Mouse (Mus musculus) spleen, postnatal 14 days (tissue): ENCODE results near the gene Syne2.
A peak's percentile ranks its signal among the peaks of the same experiment; 100 is the strongest.

Experiments used
- DNase-seq, 2 experiments: peaks; one replicate each; pipeline ENCODE4 v3.0.0; 2021 to 2022; ENCODE audit warnings: low spot score in 2 of 2

Syne2 gene

GRCm38 (mm10) chr12:75927596-75927995 is 109.7 kb downstream of the Syne2 start:
- no peak for DNase-seq

GRCm38 (mm10) chr12:75933561-75933960 is 115.6 kb downstream of the Syne2 start:
- DNase-seq: no peak

GRCm38 (mm10) chr12:75951328-75951727 is 133.4 kb downstream of the Syne2 start:
- DNase-seq: peak in 1 of 2 experiments; percentile 33

DNA sequence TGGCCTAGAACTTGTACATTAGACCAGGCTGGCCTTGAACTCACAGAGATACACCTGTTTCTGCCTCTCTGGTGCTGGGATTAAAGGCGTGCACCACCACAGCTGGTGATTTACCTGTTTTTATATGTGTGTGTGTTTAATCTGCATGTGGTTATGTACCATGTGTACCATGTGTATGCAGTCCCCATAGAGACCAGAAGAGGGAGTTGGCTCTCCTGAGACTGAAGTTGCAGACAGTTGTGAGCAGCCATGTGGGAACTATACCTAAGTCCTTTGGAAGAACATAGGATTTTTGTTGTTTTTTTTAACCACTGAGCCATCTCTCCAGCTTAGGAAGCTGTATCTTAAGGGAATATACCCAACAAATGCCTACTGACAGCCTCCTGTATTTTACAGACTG is 134.1 kb downstream of the Syne2 start:
- no peak for DNase-seq

GRCm38 (mm10) chr12:75966441-75967195 is 148.7 kb downstream of the Syne2 start:
- no peak for DNase-seq

- DNase-seq: no peak
These were observed 161.1 kb downstream of the Syne2 start for GRCm38 (mm10) chr12:75979079-75979478.

- no peak for DNase-seq
These were observed 165.4 kb downstream of the Syne2 start for GRCm38 (mm10) chr12:75983336-75983735.

DNA sequence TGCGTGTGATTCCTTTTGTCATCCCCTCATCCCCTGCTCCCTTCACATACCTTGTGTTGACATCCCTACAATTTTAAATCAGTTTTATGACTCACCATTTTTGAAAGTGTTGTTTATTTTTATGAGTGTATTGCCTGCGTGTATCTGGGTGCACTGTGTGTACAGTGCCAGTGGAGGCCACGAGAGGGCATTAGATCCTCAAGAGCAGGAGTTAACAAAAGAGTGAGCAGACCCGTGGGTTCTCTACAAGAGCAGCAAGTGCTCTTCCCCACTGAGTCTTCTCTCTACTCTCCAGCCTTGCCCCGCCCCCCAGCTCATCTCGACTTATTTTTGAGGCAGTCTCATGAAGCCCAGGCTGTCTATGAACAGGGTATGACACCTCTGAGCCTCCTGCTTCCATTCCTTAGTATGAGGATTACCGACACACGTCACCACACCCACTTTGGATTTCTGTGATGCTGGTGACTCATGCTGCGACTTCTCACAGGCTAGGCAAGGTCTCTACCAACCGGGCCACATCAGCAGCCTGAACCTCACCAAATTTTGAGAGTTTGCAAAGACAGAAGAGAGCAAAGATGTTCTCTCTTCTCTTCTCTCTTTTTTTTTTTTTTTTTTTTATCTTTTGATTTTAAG is 174.4 kb downstream of the Syne2 start:
- no peak for DNase-seq

- DNase-seq: no peak
These were observed 175.0 kb downstream of the Syne2 start for GRCm38 (mm10) chr12:75992946-75993345.

DNA sequence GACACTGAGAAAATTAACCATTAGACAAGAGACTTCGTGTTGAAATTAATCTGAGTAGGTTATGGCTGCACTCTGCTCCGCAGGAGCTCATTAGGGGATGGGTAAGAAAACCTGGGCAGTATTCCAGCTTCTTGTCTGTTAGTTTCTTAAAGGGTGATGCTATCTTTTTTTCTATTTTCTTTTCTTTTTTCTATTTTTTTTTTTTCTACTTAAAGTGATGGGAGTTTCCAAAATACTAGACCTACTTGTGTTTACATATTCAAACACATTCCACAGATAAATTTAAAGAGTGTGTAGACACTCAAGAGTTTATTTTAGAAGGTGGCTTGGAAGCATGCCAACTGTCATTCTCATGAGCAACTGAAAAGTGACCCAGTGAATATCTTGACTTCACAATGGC is 177.2 kb downstream of the Syne2 start:
- DNase-seq: no peak

DNA sequence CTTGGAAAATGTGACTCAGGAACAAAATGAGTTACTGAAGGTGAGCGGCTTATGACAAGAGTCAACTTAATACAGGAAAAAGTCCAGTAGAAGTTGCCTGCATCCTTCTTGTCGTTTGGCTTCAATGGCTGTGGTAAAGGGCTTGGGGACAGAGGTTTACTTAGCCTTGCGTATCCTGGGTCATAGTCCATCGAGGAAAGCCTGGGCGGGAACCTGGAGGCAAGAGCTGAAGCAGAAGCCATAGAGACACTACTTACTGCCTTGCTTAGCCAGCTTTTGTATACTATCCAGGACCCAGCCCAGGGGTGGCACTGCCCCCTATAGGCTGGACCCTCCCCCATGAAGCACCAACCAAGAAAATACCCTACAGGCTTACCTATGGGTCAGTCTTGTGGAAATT is 179.6 kb downstream of the Syne2 start:
- no peak for DNase-seq

- no peak for DNase-seq
These were observed 180.5 kb downstream of the Syne2 start for GRCm38 (mm10) chr12:75998416-75998815.

GRCm38 (mm10) chr12:76004697-76005249 is 186.8 kb downstream of the Syne2 start:
- DNase-seq: no peak

- no peak for DNase-seq
These were observed 191.1 kb downstream of the Syne2 start for GRCm38 (mm10) chr12:76008991-76009390.

GRCm38 (mm10) chr12:76012789-76013188 is 194.9 kb downstream of the Syne2 start:
- no peak for DNase-seq

GRCm38 (mm10) chr12:76013480-76013879 is 195.5 kb downstream of the Syne2 start:
- no peak for DNase-seq

- no peak for DNase-seq
These were observed 197.1 kb downstream of the Syne2 start for GRCm38 (mm10) chr12:76015026-76015425.

DNA sequence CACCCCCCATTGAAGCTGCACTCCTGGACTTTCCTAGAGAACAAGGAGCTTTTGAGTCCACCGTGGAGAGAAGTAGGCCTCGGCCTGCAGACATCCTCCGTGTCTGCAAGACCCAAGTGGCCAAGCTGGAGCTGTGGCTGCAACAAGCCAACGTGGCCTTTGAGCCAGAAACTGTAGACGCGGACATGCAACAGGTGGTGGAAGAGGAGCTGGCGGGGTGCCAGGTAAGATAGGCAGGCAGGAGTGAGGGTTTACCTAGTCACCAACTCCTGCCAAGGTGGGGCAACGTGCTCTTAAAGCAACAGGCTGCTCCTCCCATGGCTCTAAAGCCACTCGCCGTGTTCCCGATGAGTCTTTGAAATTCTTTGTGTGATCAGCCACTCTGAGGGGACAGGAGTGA is 197.6 kb downstream of the Syne2 start:
- DNase-seq: no peak

GRCm38 (mm10) chr12:76016123-76017101 is 198.5 kb downstream of the Syne2 start:
- DNase-seq: peak; percentile 41 to 71

GRCm38 (mm10) chr12:76018640-76019039 is 200.7 kb downstream of the Syne2 start:
- no peak for DNase-seq

DNA sequence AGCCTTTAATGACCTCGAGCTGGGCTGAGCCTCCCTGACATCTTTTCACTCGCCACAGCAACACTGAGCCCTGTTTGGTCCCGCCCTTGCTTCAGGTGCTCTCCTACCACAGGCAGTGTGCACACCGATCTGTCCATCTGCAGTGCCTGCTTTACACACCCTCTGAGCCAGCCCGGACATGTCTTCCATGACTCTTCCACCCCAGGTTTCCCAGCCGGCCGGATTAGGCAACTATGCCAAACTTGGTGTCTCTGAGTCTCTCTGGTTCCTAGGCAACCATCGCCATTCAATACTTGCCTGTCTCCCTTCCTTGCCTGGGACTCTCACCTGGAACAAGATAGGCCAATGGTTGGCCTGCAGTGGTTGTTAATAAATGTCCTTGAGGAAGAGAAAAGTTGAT is 224.4 kb downstream of the Syne2 start:
- no peak for DNase-seq

DNA sequence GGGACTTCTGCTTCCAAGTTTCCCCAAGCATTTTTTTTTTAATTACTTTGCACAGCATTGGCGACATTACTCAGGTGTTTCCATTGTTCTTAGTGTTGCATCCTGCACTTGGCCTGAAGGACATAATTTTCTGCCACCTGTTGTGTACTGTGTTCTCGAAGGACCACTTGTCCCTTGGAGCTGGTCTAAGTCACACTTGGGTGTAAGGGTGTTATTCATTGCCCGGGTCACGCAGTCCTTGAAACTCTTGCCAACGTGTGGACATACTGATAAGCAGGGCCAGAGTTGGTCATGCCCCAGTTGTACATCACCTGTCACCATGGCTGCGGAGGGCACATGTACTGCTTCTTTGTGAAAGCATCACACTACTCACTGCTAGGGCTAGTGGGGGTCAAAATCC is 228.6 kb downstream of the Syne2 start:
- no peak for DNase-seq
